Mouse (Mus musculus) MEL (cell line): Measurements from ENCODE around the gene Oxsm.

Experiments used
- BHLHE40 ChIP-seq: IDR thresholded peaks from 2 replicates; pipeline ENCODE4 v1.6.1; 2012; ENCODE audit warnings: low read depth, mild to moderate bottlenecking, inconsistent platforms, low read length, improper control_type of control experiment, borderline replicate concordance
- CHD1 ChIP-seq: IDR thresholded peaks from 2 replicates; pipeline ENCODE4 v1.6.1; 2012; ENCODE audit warnings: low read depth, mild to moderate bottlenecking, inconsistent platforms, low read length, improper control_type of control experiment
- CTCF ChIP-seq, 3 experiments: IDR thresholded peaks in 2 of 3; conservative IDR thresholded peaks in 1 of 3; 2 replicates each; pipeline ENCODE4 v1.5.1; 2011 to 2012; ENCODE audit warnings: low read length in 3 of 3, low read depth in 2 of 3, mild to moderate bottlenecking in 2 of 3, improper control_type of control experiment in 1 of 3, inconsistent platforms in 1 of 3, mixed read lengths in 1 of 3, moderate library complexity in 1 of 3; ENCODE audit not compliant: control insufficient read depth in 1 of 3, insufficient read depth in 1 of 3, poor library complexity in 1 of 3, severe bottlenecking in 1 of 3
- HCFC1 ChIP-seq: IDR thresholded peaks from 2 replicates; pipeline ENCODE4 v1.6.1; 2012; ENCODE audit warnings: low read depth, mild to moderate bottlenecking, inconsistent platforms, low read length, improper control_type of control experiment, moderate library complexity
- UBTF ChIP-seq: IDR thresholded peaks from 2 replicates; pipeline ENCODE4 v1.6.1; 2012; ENCODE audit warnings: low read depth, mild to moderate bottlenecking, inconsistent platforms, low read length, improper control_type of control experiment, moderate library complexity, borderline replicate concordance; ENCODE audit not compliant: insufficient read depth
- USF1 ChIP-seq: IDR thresholded peaks from 2 replicates; pipeline ENCODE4 v1.6.1; 2014; ENCODE audit warnings: low read depth, mild to moderate bottlenecking, inconsistent platforms, low read length, improper control_type of control experiment, moderate library complexity
- USF2 ChIP-seq, 2 experiments: IDR thresholded peaks; 2 replicates each; pipeline ENCODE4 v1.6.1; 2011 to 2012; ENCODE audit warnings: improper control_type of control experiment in 2 of 2, low read length in 2 of 2, borderline replicate concordance in 1 of 2, inconsistent platforms in 1 of 2, low read depth in 1 of 2, mild to moderate bottlenecking in 1 of 2; ENCODE audit not compliant: insufficient read depth in 1 of 2

DNA sequence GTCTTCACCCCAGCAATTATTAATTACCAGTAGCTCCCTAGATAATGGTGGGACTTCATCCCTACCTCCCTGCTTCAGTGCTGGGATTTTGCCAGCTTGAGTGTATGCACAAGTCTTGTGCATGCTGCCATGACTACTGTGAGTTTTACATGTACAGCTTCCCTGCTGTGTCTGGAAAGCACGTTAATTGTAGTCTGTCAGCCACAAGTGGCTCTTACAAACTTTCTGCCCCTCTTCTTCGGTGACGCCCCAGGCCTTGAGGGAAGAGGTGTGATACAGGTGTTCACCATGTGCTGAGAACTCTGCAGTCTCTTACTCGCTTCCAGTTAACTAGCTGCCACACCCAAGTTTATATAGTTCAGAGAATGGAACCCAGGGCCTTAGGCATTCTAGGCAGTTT lies 34.4 kb upstream of the Oxsm start:
- TF ChIP-seq UBTF (no peak), CTCF (IDR thresholded peaks at IDR 0.05 in 2 of 3, conservative IDR thresholded peaks at IDR 0.05 in 1 of 3; ENCODE audit: control insufficient read depth in 1 of 3, insufficient read depth in 1 of 3, low read depth in 2 of 3, low read length in 3 of 3, poor library complexity in 1 of 3, severe bottlenecking in 1 of 3) (no peak), USF2 (IDR thresholded peaks at IDR 0.05; ENCODE audit: borderline replicate concordance in 1 of 2, insufficient read depth in 1 of 2, low read depth in 1 of 2, low read length in 2 of 2) (no peak), USF1 (no peak), BHLHE40 (no peak), HCFC1 (no peak), CHD1 (no peak)
